Mouse (Mus musculus): Measurements from ENCODE around the gene Gpank1. TPM values are rescaled to one million over a fixed set of nuclear protein-coding genes. Genes with fewer than 3 reads are reported as not detected.

Gpank1 gene
- total RNA-seq (2021) = 10 to 100 TPM; 14.2 to 14.4 TPM

DNA sequence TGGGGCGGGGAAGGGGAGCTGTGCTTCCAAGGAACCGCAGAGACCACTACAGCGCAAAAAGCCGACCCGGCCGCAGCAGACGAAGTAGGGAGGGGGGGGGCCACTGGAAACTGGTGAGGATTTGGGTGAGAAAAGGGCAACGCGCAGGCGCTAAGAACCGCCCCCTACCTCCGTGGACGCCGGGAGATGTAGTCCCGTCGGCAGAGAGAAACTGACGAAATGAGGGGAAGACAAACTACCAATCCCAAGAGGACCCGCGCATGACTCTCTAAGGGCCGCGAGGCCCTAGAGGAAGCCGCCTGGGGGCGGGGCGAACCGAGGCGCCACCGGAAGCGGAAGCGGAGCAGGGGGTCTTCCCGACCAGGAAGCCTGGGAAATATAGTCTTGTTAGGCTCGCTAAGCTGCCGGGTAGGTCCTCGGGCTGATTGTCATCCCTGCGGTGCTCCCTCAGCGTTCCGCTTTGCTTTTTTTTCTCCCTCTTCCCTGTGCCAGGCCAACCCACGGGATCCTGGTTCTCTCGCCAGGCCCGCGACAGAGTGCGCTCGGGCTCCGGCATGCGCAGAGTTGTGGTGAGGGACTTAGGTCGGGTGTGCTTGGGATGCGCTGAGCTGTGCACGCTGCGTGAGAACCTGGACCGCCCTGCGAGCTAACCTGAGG, at the start of gene Gpank1:
Gene Gpank1, plus strand, starts transcription at position 313 of the 657 bp plus-strand sequence.
- peak; percentile 87 to 92 for DNase-seq (ENCODE audit: extremely low spot score in 1 of 2, low spot score in 1 of 2)

DNA sequence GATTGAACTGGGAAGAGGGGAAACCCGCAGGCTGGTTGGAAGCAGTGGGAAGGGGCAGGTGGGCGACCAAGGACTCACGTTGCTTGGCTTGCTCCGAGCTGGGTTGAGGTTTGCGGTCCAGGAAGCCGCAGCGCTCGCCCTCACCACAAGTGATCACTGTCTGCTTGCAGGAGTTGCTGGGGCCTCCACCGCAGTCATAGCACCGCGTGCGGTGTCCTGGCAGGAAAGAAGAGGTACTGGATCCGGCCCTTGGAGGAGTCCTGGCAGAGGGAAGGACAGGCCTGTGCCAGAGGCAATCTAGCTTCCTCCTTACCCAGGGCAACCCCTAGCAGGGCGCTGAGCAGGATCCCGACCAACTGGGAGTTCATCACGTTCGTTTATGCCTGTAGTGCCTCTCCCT, 47.2 kb upstream of the Gpank1 start:
- no peak for DNase-seq (ENCODE audit: extremely low spot score in 1 of 2, low spot score in 1 of 2)

DNA sequence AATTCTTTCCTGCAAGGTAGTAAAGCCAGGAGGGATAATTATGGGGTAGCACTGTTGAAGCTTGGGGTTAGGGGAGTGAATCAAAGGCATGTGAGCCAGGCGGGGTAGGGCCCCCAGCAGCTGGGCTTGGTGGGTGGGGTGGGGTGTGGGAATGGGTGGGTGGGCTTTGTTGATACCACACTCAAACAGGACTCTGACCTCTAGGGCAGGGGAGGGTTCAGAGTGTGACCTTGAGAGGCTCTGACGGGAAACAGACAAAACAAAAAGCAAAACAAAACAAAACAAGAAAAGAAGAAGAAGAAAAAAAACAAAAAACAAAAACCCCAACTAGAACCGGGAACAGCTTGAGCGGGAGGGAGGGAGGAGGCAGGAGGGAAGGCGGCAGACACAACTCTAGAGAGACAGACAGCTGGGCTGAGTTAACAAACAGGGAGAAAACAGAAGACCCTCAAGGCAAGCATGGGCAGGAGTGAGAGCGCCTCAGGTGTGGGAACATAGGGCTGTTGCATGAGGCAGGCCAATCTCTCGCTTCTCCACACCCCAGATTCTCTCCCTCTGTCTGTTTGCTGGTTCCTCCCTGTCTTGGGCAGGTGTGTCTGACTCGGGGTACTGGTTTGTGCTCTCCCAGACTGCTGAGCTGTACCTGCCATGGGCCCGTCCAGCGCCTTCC, 44.6 kb upstream of the Gpank1 start, which contains the start of gene Ly6g6e:
Gene Ly6g6e, plus strand, starts transcription at position 396 of the 670 bp plus-strand sequence.
- DNase-seq (ENCODE audit: extremely low spot score in 1 of 2, low spot score in 1 of 2) = no peak

DNA sequence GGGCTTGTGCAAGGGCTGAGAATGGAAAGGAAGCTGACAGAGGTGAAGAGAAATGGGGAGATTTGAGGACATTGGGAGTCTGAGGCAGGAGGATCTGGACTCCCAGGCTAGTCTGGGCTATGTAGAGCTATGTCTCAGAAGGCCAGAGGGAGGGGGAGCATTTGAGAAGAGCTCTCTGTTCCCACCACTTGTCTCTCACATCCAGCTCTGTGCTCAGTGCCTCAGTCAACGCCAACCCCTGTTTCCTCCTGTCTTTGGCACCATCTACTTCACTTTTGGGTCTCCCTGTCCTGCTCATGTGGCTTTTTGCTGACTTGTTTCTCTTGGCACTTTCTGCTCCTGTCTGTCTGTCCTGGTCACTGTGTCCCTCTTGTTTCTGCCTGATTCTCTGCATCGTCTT, 44.0 kb upstream of the Gpank1 start:
- DNase-seq (ENCODE audit: extremely low spot score in 1 of 2, low spot score in 1 of 2) = no peak

DNA sequence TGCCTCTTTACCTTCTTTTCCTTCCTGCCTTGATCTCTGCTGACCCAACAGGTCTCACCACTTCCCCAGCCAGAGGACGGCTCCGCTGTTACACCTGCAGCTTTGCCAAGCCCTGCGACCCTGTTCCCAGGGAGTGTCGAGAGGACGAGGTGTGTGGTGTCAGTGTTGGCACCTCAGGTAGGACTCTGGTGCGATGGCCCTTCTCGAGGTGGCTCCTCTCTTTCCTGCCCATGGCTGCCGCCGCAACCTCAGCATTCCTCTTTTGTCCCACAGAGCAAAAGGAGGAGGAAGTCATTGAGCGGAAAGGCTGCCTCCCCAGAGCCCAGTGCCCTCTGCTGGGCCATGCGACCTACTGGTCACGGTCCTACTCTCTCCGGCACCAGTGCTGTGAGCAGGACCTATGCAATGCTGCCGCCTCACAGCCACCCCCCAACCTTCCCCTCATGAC, 43.4 kb upstream of the Gpank1 start, which contains the start of gene Ly6g6d:
Gene Ly6g6d, minus strand, starts transcription at position 280 of the 448 bp plus-strand sequence.
- no peak for DNase-seq (ENCODE audit: extremely low spot score in 1 of 2, low spot score in 1 of 2)

DNA sequence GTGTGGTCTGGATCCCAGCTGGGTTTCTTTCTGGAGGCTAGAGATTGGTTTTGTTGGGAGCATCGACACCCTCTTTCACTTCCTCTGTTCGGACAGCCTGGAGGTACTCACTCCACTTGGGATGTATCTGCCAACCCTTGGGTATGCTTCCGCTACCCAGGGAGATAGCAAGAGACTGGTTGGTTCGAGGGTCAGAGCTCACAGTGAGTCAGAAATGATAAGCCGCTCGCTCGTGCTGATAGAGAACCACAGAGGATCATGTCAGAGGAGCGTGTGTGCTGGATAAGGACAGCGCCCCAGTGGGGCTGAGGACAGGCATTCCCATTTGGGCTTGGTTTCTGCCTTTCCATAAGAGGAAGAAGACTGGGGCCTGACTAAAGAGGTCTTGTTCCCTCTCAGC, 41.5 kb upstream of the Gpank1 start:
- DNase-seq (ENCODE audit: extremely low spot score in 1 of 2, low spot score in 1 of 2) = no peak

DNA sequence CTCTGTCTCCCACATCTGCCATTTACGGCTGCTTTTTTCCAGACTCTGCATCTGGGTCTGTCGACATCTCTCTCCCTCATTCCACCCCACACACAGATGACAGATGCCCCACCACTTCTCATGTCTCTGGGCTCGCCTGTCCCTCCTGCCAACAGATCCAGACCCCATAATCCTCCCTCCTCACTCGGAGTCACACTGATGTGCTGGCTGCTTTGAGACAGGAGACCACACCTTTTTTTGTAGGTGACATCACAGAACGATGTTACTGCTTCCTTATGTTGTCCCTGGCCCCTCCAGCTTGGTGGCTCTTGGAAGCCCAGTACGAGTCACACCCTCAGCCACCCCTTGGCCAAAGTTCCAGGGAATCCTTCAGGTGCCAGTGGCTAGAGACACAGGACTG, 41.0 kb upstream of the Gpank1 start:
- no peak for DNase-seq (ENCODE audit: extremely low spot score in 1 of 2, low spot score in 1 of 2)

DNA sequence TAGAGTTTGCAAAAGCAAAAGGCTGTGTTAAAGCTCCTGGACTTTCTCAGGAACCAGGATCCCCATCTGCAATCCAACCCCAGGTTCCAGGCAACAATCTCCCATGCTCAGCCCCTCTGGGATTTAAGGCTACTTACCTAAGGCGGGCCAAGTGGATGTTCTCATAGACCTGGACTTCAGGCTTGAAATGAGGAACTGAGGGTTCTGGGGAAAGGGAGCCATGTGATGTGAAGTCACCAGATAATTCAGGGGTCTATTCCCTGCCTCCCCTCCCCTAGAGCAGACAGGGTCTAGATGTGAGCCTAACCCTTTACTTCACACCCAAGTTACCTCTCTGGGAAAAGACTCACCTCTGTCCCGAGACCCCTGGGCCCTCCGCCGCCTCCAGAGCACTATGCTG, 40.5 kb upstream of the Gpank1 start:
- DNase-seq (ENCODE audit: extremely low spot score in 1 of 2, low spot score in 1 of 2) = no peak

DNA sequence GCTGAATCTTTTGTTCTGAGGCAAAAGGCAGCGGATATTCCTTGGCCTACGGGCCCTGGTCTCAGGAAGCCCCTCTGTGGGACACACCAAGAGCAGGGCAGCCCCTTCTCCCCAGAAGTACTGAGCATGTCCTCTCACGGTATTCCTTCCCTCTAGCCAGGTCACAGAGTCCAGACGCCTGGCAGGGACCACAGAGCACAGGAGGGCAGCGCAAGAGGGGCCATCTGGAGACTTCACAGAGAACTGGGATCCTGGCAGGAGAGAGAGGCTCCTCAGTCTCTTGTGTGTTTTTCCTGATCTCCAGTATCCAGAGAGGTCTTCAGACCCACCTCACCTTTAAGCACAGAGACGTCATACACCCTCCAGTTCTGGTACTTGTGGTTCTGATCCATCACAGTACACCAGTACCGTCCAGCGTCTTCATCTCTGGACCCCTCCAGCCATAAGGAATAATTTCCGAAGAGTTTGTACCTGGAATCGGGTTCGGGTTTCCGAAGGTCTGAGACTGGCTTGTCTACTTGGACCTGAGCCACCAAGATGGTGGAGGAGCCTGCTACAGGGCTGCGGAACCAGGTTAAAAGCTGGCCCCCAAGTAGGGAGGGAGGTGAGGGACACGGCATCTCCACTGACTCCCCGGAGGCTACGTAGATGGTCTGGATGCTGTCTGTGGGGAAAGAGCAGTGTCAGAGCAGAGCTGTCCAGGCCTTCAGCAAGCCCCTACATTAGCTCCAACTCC, 38.2 kb upstream of the Gpank1 start:
- DNase-seq (ENCODE audit: extremely low spot score in 1 of 2, low spot score in 1 of 2) = no peak

DNA sequence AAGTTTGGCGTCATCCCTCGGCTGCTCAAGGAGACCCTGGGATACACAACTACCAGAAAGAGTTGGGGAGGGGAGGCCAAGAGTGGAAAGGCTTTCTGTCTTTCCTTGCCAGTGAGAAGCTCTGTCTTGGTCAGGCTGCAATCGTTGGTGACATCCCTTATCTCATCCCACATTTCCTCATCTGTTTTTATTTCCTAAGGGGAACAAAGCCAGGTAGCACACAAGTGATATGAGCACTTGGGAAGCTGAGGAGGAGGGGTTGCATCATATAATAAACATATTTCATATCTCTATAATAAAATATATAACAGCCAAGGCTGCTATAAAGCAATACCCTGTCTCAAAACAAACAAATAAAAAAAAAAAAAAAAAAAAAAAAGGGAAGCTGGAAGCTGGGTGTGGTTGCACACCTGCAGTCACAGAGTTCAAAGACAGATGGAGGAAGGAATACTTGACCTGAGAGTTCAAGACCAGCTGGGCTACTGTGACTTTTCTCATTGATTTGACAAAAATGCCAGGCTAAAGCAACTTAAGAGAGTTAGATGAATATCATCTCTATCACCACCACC, 37.2 kb upstream of the Gpank1 start:
- DNase-seq (ENCODE audit: extremely low spot score in 1 of 2, low spot score in 1 of 2) = no peak

DNA sequence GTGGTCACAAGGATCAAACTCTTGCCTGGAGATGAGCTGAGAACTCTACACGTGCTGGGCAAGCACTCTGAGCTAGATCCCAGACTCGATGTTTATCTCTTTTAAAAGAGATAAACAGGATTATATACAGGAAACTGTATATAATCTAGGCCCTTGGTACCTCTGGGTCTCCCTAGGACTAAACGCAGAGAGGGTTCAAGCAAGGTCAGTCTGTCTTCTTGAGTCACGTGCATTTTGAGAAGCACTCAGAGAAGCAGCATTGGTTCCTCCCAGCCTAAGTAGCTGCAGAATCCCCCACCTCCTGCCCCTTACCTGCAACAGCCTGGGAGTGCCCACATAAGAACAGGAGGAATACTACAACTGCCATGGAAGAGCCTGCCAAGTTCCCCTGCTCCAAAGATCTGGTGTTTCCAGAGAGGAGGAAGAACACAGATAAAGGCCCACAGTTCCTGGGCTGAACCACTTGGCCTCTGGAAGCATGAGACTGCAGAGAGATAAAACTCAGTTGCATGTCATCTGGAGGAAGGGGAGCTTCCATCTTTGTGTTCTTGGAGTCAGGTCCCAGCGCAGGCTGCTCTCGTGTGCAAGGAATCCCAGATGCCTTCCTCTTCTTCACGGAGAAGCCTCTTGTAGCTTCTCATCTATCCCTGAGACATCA, 35.9 kb upstream of the Gpank1 start, which contains the start of gene Ly6g6f:
Gene Ly6g6f, minus strand, starts transcription at position 403 of the 658 bp plus-strand sequence.
- no peak for DNase-seq (ENCODE audit: extremely low spot score in 1 of 2, low spot score in 1 of 2)

DNA sequence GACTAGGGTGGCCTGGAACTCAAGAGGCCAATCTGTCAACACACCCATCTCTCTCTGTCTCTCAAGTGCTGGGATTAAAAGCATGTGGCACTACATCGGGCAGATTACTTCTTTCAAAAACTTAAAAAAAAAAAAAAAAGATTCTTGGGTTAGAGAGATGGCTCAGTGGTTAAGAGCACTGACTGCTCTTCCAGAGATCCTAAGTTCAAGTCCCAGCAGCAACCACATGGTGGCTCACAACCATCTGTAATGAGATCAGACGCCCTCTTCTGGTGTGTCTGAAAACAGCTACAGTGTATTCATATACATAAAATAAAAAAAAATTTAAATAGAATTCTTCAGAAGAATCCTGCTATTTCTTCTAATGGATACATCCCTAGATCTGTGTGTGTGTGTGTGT, 33.1 kb upstream of the Gpank1 start:
- no peak for DNase-seq (ENCODE audit: extremely low spot score in 1 of 2, low spot score in 1 of 2)

DNA sequence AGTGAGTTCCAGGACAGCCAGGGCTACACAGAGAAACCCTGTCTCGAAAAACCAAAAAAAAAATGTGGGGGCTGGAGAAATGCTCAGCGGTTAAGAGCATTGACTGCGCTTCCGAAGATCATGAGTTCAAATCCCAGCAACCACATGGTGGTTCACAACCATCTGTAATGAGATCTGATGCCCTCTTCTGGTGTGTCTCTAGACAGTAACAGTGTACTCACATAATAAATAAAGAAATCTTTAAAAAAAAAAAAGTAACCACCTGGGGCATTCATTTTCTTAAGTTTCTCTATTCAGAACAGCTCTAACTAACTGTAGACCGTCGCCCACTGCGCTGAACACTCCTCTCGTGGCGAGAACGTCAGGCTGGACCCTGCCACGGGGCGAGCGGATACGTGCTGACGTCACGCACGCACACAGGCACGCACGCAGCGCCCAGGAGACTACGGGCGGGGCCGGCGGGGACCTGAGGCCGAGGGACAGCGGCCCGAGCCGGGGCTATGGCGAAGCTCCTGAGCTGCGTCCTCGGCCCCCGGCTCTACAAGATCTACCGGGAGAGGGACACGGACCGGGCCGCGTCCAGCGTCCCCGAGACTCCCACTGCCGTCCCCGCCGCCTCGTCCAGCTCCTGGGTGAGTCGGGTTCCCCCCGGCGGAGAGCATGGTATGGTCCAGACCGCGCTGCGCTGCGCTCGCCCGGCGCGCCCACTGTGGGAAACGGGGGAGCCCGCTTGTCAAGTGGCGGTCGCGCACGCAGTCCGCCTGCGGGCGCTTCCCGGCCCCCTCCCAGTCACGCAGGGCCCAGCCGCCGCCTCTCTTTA, 32.2 kb upstream of the Gpank1 start, which contains the start of gene Abhd16a:
Gene Abhd16a, plus strand, starts transcription at position 439 of the 820 bp plus-strand sequence.
- DNase-seq (ENCODE audit: extremely low spot score in 1 of 2, low spot score in 1 of 2) = peak; percentile 86 to 94

DNA sequence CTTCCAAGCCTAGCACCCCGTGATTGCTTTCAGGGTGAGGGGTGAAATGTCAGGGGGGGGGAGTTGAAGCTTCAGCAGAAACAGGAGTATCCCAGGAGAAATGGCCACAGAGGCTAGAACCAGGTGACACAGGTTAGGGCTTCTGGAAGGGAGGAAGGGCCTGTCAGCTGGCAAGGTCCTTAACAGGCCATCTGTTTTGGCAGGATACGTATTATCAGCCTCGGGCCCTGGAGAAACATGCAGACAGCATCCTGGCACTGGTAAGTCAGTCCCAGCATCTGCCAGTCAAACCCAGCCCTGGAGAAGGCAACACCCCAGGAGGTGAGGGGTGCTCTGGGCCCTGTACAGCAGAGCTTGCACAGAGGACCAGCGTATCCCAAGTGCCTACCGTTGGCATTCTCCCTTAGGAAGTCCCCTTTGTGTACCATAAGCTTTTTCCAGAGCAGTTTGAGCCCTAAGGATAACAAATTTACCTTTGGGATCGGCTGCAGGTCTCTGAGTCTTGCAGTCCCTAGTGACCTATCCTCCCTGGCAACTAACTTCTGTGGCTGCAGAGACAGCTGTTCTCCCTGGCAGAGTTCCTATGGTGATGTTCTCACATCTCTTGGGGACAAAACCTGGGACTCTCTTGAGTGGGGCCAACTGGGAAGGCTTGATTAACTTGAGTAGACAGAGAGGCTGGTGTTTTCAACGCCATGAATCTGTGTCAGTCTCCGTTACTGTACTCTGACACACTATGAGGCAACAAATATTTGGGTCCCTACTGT, 30.9 kb upstream of the Gpank1 start:
- no peak for DNase-seq (ENCODE audit: extremely low spot score in 1 of 2, low spot score in 1 of 2)

DNA sequence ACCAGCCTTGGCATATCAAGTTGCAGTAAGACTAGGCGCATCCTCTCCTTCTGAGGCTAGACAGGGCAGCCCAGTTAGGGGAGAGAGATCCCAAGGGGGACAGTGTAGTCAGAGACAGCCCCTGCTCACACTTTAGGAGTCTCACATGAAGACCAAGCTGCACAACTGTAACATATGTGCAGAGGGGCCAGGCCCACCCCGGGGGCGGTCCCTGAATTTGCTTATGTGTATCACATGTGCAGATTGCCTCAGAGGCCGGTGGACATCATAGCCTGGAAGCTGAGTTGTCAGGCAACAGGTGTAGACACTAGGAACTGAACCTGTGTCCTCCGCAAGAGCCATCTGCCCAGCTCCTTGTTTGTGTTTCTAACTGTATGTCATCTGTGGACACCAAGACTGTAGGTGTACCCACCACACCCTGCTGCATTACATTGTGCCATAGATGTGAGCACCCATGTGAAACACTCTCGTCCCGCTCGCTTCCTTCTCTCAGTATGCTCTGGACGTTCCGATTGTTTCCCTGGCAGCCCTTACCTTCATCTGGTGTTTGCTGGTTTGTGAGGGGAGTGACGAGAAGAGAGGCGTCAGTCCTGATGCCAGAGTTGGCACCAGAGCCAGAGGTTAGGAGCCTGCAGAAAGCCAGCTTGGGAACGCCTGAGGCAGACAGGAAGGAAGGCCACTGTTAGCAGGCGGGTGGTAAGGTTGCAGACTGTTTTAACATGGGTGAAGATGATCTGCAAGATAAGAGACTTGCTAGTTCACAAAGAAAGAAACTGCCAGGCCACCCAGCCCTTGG, 28.7 kb upstream of the Gpank1 start:
- DNase-seq (ENCODE audit: extremely low spot score in 1 of 2, low spot score in 1 of 2) = no peak

DNA sequence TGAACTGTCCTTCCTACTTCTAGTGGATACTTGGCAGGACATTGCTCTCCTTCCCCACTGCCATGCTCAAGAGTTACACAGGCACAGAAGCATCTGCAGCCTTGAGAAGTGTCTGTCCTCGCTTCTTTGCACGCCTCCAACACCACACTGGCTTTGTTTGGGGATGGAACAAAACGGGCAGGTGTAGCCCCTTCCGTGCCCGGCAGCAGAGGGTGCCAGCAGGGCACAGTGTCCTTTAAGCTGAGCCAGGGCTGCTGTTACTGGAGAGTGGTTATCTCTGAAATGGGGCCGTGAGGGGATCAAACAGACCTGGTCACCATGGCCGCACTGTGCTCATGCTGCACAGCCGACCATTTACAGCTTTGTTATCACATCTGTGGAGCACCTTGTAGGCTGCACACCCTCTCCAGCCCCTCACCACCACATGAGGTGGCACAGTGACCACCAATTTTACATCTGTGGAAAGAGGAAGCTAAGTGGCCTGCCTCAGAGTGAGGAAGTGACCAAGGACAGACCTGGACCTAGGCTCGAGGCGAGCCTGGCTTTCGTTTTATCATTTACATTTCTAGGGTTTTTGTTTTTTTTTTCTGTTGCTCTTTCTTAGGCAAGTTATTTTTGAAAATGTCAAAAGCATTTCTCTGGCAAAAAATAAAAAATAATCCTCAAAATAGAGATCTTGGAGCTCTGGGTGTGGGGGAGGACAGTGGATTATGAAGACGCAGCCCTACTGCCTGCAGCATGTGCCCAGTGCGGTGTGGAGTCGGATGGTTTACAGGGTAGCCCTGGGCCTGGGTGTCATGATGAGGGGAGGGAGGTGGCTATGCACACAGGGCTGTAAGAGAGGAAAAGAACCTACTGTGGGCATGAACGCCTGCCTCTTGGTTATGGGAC, 26.5 kb upstream of the Gpank1 start:
- DNase-seq (ENCODE audit: extremely low spot score in 1 of 2, low spot score in 1 of 2) = no peak

DNA sequence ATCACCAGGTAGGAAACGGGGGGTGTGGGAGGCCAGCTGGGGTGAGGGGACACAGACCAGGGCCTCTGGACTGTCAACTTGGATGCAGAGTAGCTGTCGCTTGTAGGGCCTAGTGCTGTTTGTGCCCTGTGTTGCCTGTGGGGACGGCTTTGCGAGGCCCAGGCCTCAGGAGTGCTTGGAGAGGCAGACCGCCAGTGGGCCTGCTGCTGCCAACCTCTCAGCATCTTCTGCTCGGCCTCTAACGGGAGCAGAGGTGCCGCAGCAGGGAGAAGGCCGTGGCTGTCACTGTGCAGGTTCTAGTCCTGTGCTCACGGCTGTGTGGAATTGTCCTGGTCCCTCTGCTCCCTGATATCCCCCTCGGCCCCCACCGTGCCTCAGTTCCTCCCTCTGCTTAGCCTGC, 24.7 kb upstream of the Gpank1 start:
- DNase-seq (ENCODE audit: extremely low spot score in 1 of 2, low spot score in 1 of 2) = no peak

Measured in layer of hippocampus, postnatal 25 days (tissue).